ENCODE assay signal across 8 mouse cellular contexts in the genomic region with DNA sequence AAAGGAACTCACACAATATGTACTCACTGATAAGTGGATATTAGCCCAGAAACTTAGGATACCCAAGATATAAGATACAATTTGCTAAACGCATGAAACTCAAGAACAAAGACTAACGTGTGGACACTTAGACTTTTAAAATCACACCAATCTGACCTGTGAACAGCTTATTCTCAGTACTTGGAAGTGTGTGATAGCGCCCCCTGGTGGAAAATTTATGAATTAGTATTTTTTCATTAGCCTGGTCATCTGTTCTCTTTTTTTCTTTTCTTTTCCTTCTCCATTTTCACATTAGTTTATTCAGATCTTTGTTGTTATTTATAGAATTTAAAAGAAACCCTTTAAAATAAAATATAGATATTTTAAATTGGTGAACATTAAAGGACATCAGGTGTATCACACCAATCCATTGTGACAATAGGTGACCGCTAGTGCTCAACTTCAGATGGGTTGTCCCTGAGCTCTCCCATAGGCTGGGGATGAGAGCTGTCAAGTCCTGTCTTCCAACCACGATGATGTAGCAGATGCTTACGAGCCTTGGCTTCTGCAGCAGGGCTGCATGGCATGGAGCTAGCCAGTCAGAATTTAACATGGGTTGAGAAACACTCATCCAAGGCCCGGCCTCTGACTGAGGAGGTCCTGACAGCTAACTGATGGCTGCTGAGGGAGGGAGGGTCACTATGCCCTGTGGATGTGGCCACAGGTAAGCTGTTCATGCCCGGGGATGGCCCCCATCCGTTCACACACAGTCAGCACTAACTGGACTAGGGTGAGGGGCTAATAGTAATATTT. TPM values are rescaled to one million over a fixed set of nuclear protein-coding genes. Genes with fewer than 3 reads are reported as not detected.
DNase-seq lines count a peak whose midpoint lies in the region; ATAC-seq lines count a peak whose summit lies in the region.

No protein-coding gene starts in this region.

- peak; percentile 25 to 72 for DNase-seq in heart, adult 18-20 months
- DNase-seq in heart, postnatal 25 days (ENCODE audit: low spot score) = no peak
- DNase-seq in thymus, postnatal 0 days (ENCODE audit: low spot score) = peak; percentile 31
- no peak for DNase-seq in thymus, postnatal 25 days
- DNase-seq in retina, embryonic 14.5 days (ENCODE audit: low spot score) = peak; percentile 82
- no peak for DNase-seq in spleen, adult 18-20 months

- intact Hi-C loops in heart, postnatal 25 days (cut with DNase I) = loop anchor here (1.0 to 10.0 kb wide), 2 partner anchors 50 to 215 kb away; no protein-coding TSS in a partner anchor

- 0 out of 2 replicates have a peak, but pooled peaks have one; percentile 20 for ATAC-seq in granulocyte monocyte progenitor cell, adult 5-6 weeks (replicated peaks; ENCODE audit: poor library complexity, severe bottlenecking)
- no peak for ATAC-seq in frontal cortex, adult (ENCODE audit: low TSS enrichment)

RNA-seq across cellular contexts. Expression of a gene that starts 35.6 kb away (rescaled TPM):
- total RNA-seq in heart, adult 18-20 months (2021) = 10 to 100 TPM; 29.2 to 32.6 TPM
- total RNA-seq in heart, postnatal 25 days (2021) = 10 to 100 TPM; 25.7 to 28.7 TPM
- polyA plus RNA-seq in thymus, postnatal 0 days (2015; fragmentation: Nextera tagmentation; extraction: Ambion mirVana) = 33.8 and 39.2 TPM in 2 replicates
- 32.9 and 42.7 TPM in 2 replicates for total RNA-seq in granulocyte monocyte progenitor cell, adult 5-6 weeks (2014; fragmentation: Nextera tagmentation)
- 34.6 and 36.3 TPM in 2 replicates for total RNA-seq in granulocyte monocyte progenitor cell, adult 5-6 weeks (2017)

Comparison
In these comparisons a context has a peak if more than half of its experiments do, and no peak if none do; other contexts are left out.
1. DNase-seq: peak in heart, adult 18-20 months (2 of 2), thymus, postnatal 0 days (single experiment) and retina, embryonic 14.5 days (single experiment); none in heart, postnatal 25 days (single experiment), thymus, postnatal 25 days (single experiment) and spleen, adult 18-20 months (0 of 2).